Mouse (Mus musculus) stomach, embryonic 15.5 days (tissue): ENCODE results near the gene Gadd45a. TPM values are rescaled to one million over a fixed set of nuclear protein-coding genes. Genes with fewer than 3 reads are reported as not detected.

Source experiments
- ATAC-seq: fragments of 200-750 bp; cut with Nextera tagmentation; 2 replicates; pipeline ENCODE4 v1.8.0; 2017; ENCODE audit warnings: low read depth, moderate number of reproducible peaks, moderate TSS enrichment; ENCODE audit not compliant: insufficient read depth, low FRiP score
- H3K27ac ChIP-seq: fragments of 300-500 bp; sonication (generic); 2 replicates; pipeline ENCODE4 v1.5.1; 2015; ENCODE audit warnings: mild to moderate bottlenecking, inconsistent platforms
- H3K27me3 ChIP-seq: fragments of 300-500 bp; sonication (generic); replicated peaks from 2 replicates; pipeline ENCODE4 v1.6.1; 2015; ENCODE audit warnings: inconsistent platforms
- H3K36me3 ChIP-seq: fragments of 300-500 bp; sonication (generic); 2 replicates; pipeline ENCODE4 v1.6.1; 2015; ENCODE audit warnings: inconsistent platforms
- H3K4me1 ChIP-seq: fragments of 300-500 bp; sonication (generic); 2 replicates; pipeline ENCODE4 v1.6.1; 2015; ENCODE audit warnings: inconsistent platforms
- H3K4me2 ChIP-seq: fragments of 300-500 bp; sonication (generic); 2 replicates; pipeline ENCODE4 v1.6.1; 2015; ENCODE audit warnings: mild to moderate bottlenecking, inconsistent platforms
- H3K4me3 ChIP-seq: fragments of 300-500 bp; sonication (generic); replicated peaks from 2 replicates; pipeline ENCODE4 v1.5.1; 2015; ENCODE audit warnings: inconsistent platforms
- H3K9ac ChIP-seq: fragments of 300-500 bp; sonication (generic); 2 replicates; pipeline ENCODE4 v1.6.1; 2015; ENCODE audit warnings: inconsistent platforms
- H3K9me3 ChIP-seq: fragments of 300-500 bp; sonication (generic); 2 replicates; pipeline ENCODE4 v1.6.1; 2016; ENCODE audit warnings: inconsistent platforms
- WGBS: fragments of 180-500 bp; shearing (Covaris S2); methylation state at CpG from one replicate; pipeline ENCODE4 v1.1.7; 2015; 5-methylcytosine and 5-hydroxymethylcytosine counted together
- polyA plus RNA-seq: library from polyadenylated mRNA; unstranded; fragments of >200 nt; fragmentation: Nextera tagmentation; extraction: Ambion mirVana; gene quantifications from 2 replicates; pipeline ENCODE4 v1.2.1, GENCODE M21; 2015

The Gadd45a gene
- polyA plus RNA-seq, 1 experiment from 2014 or later = 31.5 TPM

DNA sequence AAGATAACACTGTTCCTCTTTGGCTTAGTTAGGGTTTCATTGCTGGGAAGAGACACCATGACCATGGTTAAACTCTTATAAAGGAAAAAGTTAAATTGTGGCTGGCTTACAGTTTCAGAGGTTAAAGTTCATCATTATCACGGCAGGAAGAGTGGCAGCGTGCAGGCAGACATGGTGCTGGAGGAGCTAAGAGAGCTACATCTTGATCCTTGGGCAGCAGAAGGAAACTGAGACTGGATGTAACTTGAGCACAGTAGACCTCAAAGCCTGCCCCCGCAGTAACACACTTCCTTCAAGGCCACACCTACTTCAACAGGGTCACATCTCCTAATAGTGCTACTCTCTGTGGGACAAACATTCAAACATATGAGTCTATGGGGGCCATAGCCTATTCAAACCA, 47.7 kb downstream of the Gadd45a start:
- ATAC-seq = no peak
- Histone ChIP-seq H3K9ac (no peak overlapping the region), H3K4me2 (no peak overlapping the region), H3K36me3 (no peaks in the 10 kb centered on the region), H3K4me3 (no peak overlapping the region), H3K27me3 (no peaks in the 10 kb centered on the region), H3K27ac (no peak overlapping the region), H3K4me1 (0 out of 2 replicates have a peak, but pooled peaks cover 8% of the 10 kb centered on the region), H3K9me3 (no peaks in the 10 kb centered on the region)
- WGBS = 69% methylated on average over 3 of the region's 3 CpGs

DNA sequence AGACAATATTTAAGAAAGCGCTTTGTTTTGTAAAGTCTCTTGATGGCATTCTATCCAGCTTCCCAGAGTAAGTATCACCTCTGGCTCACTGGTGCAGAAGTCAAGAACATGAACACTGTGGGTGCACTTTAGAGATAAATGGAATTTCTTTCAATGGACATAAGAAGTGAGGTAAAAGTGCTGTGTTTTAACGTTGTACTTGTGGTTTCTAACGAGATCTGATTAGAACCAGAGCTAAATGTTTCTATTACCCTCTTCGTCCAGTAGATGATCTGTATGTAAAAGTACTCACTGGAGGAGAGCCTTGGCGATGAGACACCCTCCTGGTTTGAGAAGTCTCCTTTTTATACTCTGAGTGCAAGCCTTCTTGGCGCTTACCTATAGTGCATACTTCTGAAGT, 48.2 kb downstream of the Gadd45a start:
- Histone ChIP-seq H3K9ac (no peak overlapping the region), H3K4me3 (no peak overlapping the region), H3K4me2 (no peak overlapping the region), H3K36me3 (no peaks in the 10 kb centered on the region), H3K27me3 (no peaks in the 10 kb centered on the region), H3K4me1 (0 out of 2 replicates have a peak, but pooled peaks cover 8% of the 10 kb centered on the region), H3K27ac (no peak overlapping the region), H3K9me3 (no peaks in the 10 kb centered on the region)
- ATAC-seq = no peak
- 84% methylated on average over 6 of the region's 6 CpGs for WGBS

DNA sequence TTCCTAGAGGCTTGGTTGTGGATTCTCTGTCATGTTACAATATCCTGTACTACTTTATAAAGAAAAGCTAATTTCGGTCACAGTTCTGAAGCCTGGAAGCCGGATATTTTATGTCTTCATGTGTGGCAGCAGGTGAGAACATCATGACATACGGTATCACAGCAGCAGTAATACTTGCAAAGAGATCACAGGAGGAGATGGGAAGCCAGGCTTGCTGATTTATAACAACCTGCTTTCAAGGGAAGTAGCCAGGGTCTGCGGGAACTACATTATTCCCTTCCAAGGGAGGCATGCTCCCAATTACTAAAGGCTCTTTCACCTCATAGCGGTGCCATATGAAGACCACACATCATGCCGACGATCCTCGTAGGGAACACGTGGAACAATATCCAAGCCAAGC, 48.9 kb downstream of the Gadd45a start:
- Histone ChIP-seq H3K27ac (no peak overlapping the region), H3K4me1 (0 out of 2 replicates have a peak, but pooled peaks cover 8% of the 10 kb centered on the region), H3K4me2 (no peak overlapping the region), H3K4me3 (no peak overlapping the region), H3K9ac (no peak overlapping the region), H3K9me3 (no peaks in the 10 kb centered on the region), H3K36me3 (no peaks in the 10 kb centered on the region), H3K27me3 (no peaks in the 10 kb centered on the region)
- no peak for ATAC-seq
- WGBS = 86% methylated on average over 9 of the region's 9 CpGs

DNA sequence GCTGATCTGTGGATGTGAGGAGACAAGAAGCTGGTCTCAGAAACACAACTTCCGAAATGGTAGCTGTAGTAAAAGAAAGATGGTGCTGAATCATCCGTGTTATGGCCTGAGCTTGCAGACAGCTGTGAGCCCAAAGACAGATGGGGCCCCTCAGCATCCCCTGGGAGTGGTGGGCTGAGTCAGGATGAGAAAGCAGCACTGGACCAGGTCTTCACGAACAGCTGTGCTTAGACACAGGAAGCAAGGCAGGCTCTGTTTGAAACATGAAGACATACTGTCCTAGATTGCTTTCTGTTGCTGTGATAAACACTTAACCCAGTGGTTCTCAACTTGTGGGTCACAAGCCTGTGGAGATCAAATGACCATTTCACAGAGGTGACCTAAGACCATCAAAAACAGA, 49.6 kb downstream of the Gadd45a start:
- 47% methylated on average over 3 of the region's 3 CpGs for WGBS
- H3K4me1 ChIP-seq = 0 out of 2 replicates have a peak, but pooled peaks cover 8% of the 10 kb centered on the region
- ATAC-seq = no peak; the same call in 1 of the 2 replicates
- H3K4me3 ChIP-seq = no peak overlapping the region
- H3K9ac ChIP-seq = no peak overlapping the region
- H3K27me3 ChIP-seq = no peaks in the 10 kb centered on the region
- no peak overlapping the region for H3K4me2 ChIP-seq
- H3K9me3 ChIP-seq = no peaks in the 10 kb centered on the region
- H3K36me3 ChIP-seq = no peaks in the 10 kb centered on the region
- H3K27ac ChIP-seq = no peak overlapping the region

DNA sequence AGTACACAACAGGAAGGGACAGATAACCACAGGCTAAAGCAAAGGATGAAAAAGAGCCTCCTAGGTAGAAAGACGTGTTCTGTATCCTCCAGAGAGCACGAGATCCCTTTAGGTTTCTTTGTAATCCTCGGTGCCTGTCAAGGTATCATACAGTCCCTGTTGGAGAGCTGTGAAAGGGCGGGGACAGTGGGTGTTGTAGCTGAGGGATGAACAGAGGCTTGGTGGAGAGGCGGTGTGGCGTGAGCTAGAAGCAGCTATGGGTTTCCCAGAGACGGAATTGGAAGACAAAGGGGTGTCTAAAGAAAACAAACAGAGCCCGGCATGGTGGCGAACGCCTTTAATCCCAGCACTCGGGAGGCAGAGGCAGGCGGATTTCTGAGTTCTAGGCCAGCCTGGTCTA, 51.2 kb downstream of the Gadd45a start:
- no peak overlapping the region for H3K9ac ChIP-seq
- WGBS = 85% methylated on average over 12 of the region's 12 CpGs
- no peak overlapping the region for H3K27ac ChIP-seq
- no peak overlapping the region for H3K4me3 ChIP-seq
- H3K4me2 ChIP-seq = no peak overlapping the region
- H3K4me1 ChIP-seq = 0 out of 2 replicates have a peak, but pooled peaks cover 3% of the 10 kb centered on the region
- H3K27me3 ChIP-seq = no peaks in the 10 kb centered on the region
- no peaks in the 10 kb centered on the region for H3K36me3 ChIP-seq
- no peak for ATAC-seq
- no peaks in the 10 kb centered on the region for H3K9me3 ChIP-seq

DNA sequence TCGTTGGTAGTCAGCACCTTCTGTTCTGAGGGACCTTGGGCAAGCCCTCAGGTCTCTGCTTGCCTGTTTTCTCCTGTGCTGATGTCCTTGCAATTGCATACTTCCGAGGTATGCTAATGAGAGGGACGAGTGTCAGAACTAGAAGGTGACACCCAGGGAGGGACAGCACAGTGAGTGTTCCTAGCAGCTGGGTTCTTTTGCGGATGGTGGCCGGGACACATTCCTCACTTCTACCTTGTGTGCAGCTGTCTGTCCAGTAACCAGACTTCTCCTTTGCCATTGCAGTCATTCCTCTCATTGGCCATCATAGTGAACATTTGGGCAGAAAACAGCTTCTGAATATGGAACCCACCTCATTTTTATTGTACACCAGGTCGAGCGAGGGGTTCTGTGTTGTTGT, 51.8 kb downstream of the Gadd45a start:
- 0 out of 2 replicates have a peak, but pooled peaks cover 3% of the 10 kb centered on the region for H3K4me1 ChIP-seq

More for the DNA sequence above, 51.8 kb downstream of the Gadd45a start:
- WGBS = 66% methylated on average over 7 of the region's 7 CpGs
- Histone ChIP-seq H3K27me3 (no peaks in the 10 kb centered on the region), H3K9me3 (no peaks in the 10 kb centered on the region), H3K4me3 (no peak overlapping the region), H3K27ac (no peak overlapping the region), H3K9ac (no peak overlapping the region), H3K36me3 (no peaks in the 10 kb centered on the region), H3K4me2 (no peak overlapping the region)
- ATAC-seq = no peak

Other genes starting within 250 kb of the Gadd45a start
- gene Vmn1r39, start 226.8 kb downstream of the Gadd45a start, polyA plus RNA-seq = not detected in 2 replicates
- 103 and 105 TPM in 2 replicates for gene Gng12, start 141.1 kb downstream of the Gadd45a start, polyA plus RNA-seq
- 408 and 422 TPM in 2 replicates for gene Serbp1, start 200.7 kb upstream of the Gadd45a start, polyA plus RNA-seq